12 mouse cellular contexts compared by ENCODE assay signal in genomic region chr4:118037406-118037805, GRCm38 (mm10).
DNase-seq lines count a peak whose midpoint lies in the region; ATAC-seq and TF ChIP-seq lines count a peak whose summit lies in the region.
"Had no signal": no experiment of that assay in that cellular context is flagged by ENCODE, and none has a peak within 500 bp of the region (broad histone marks: within the 10 kb centered on the region; RNA-seq: fewer than 3 reads in every experiment).

No protein-coding gene starts in this region.

- no peaks in the 10 kb centered on the region for H3K36me3 ChIP-seq in intestine, embryonic 14.5 days (ENCODE audit: control insufficient read depth, insufficient read depth, low read length)
- peaks cover 10% of the 10 kb centered on the region; the same call in 1 of the 2 replicates for H3K36me3 ChIP-seq in intestine, postnatal 0 days (ENCODE audit: control insufficient read depth, insufficient read depth)
- H3K36me3 ChIP-seq in embryonic facial prominence, embryonic 12.5 days, result no peaks in the 10 kb centered on the region
- no peaks in the 10 kb centered on the region for H3K36me3 ChIP-seq in hindbrain, postnatal 0 days (ENCODE audit: insufficient read depth, low read length)
- no peaks in the 10 kb centered on the region for H3K36me3 ChIP-seq in midbrain, postnatal 0 days (ENCODE audit: insufficient read depth, low read length)

- H3K4me1 ChIP-seq in intestine, embryonic 14.5 days (replicated peaks; ENCODE audit: control insufficient read depth, insufficient read depth, low read length), result peaks cover 13% of the 10 kb centered on the region
- no peaks in the 10 kb centered on the region for H3K4me1 ChIP-seq in intestine, postnatal 0 days (replicated peaks; ENCODE audit: control insufficient read depth, insufficient read depth, low read length)
- peaks cover 13% of the 10 kb centered on the region for H3K4me1 ChIP-seq in embryonic facial prominence, embryonic 12.5 days
- H3K4me1 ChIP-seq in hindbrain, postnatal 0 days (ENCODE audit: insufficient read depth, low read length), result 0 out of 2 replicates have a peak, but pooled peaks cover 3% of the 10 kb centered on the region
- 0 out of 2 replicates have a peak, but pooled peaks cover 3% of the 10 kb centered on the region for H3K4me1 ChIP-seq in midbrain, postnatal 0 days (ENCODE audit: insufficient read depth, low read length)

- 51% methylated on average over 5 of the region's 5 CpGs for WGBS in intestine, embryonic 14.5 days
- 69% methylated on average over 5 of the region's 5 CpGs for WGBS in intestine, postnatal 0 days
- 56% methylated on average over 5 of the region's 5 CpGs for WGBS in embryonic facial prominence, embryonic 12.5 days
- 23% methylated on average over 5 of the region's 5 CpGs for WGBS in hindbrain, postnatal 0 days
- WGBS in midbrain, postnatal 0 days, result 43% methylated on average over 5 of the region's 5 CpGs

- H3K4me3 ChIP-seq in intestine, embryonic 14.5 days (ENCODE audit: low read depth, low read length), result no peak overlapping the region
- H3K4me3 ChIP-seq in intestine, postnatal 0 days (ENCODE audit: low read depth, low read length), result no peak overlapping the region
- H3K4me3 ChIP-seq in embryonic facial prominence, embryonic 12.5 days, result no peak overlapping the region
- H3K4me3 ChIP-seq in hindbrain, postnatal 0 days (ENCODE audit: low read length), result no peak overlapping the region
- H3K4me3 ChIP-seq in midbrain, postnatal 0 days (ENCODE audit: low read depth, low read length), result no peak overlapping the region

- DNase-seq in intestine, embryonic 14.5 days (ENCODE audit: low spot score), result no peak
- DNase-seq in hindbrain, postnatal 0 days (ENCODE audit: low spot score), result no peak
- peak; percentile 32 for DNase-seq in midbrain, postnatal 0 days (ENCODE audit: low spot score)
- DNase-seq in Muller cell, postnatal 12 days (ENCODE audit: inconsistent ontology term), result no peak
- no peak for DNase-seq in lung, postnatal 36 days
- no peak for DNase-seq in thymus, postnatal 36 days
- DNase-seq: cerebellum, adult 8-10 months; gastrocnemius, postnatal 25 days; heart, postnatal 36 days; spleen, adult 18-20 months had no signal

- peak overlapping the region; percentile 36; the same call in 1 of the 2 replicates for H3K27ac ChIP-seq in intestine, embryonic 14.5 days (ENCODE audit: low read depth)
- no peak overlapping the region for H3K27ac ChIP-seq in intestine, postnatal 0 days (ENCODE audit: low read depth, low read length)
- peak overlapping the region; percentile 69; the same call in 1 of the 2 replicates for H3K27ac ChIP-seq in embryonic facial prominence, embryonic 12.5 days
- H3K27ac ChIP-seq in hindbrain, postnatal 0 days, result peak overlapping the region; percentile 26; the same call in 1 of the 2 replicates
- H3K27ac ChIP-seq in midbrain, postnatal 0 days (ENCODE audit: low read depth, low read length), result no peak overlapping the region

- no peak for TF ChIP-seq CTCF in intestine, postnatal 0 days (IDR thresholded peaks at IDR 0.05; ENCODE audit: low read depth)
- TF ChIP-seq CTCF in hindbrain, postnatal 0 days (IDR thresholded peaks at IDR 0.05; ENCODE audit: low read depth), result no peak
- TF ChIP-seq CTCF in midbrain, postnatal 0 days (IDR thresholded peaks at IDR 0.05), result no peak

- no peak overlapping the region for H3K4me2 ChIP-seq in intestine, embryonic 14.5 days (ENCODE audit: low read length)
- no peak overlapping the region for H3K4me2 ChIP-seq in intestine, postnatal 0 days (replicated peaks; ENCODE audit: low read depth)
- H3K4me2 ChIP-seq in embryonic facial prominence, embryonic 12.5 days (replicated peaks), result no peak overlapping the region
- no peak overlapping the region for H3K4me2 ChIP-seq in hindbrain, postnatal 0 days (ENCODE audit: low read depth, low read length)
- no peak overlapping the region for H3K4me2 ChIP-seq in midbrain, postnatal 0 days (ENCODE audit: low read depth, low read length, poor library complexity, severe bottlenecking)

- H3K27me3 ChIP-seq in intestine, embryonic 14.5 days (replicated peaks; ENCODE audit: control insufficient read depth, insufficient read depth, low read length), result no peaks in the 10 kb centered on the region
- H3K27me3 ChIP-seq in intestine, postnatal 0 days (replicated peaks; ENCODE audit: control insufficient read depth, insufficient read depth, low read length), result no peaks in the 10 kb centered on the region
- H3K27me3 ChIP-seq in embryonic facial prominence, embryonic 12.5 days, result no peaks in the 10 kb centered on the region
- no peaks in the 10 kb centered on the region for H3K27me3 ChIP-seq in hindbrain, postnatal 0 days (ENCODE audit: insufficient read depth, low read length)
- H3K27me3 ChIP-seq in midbrain, postnatal 0 days (ENCODE audit: insufficient read depth, low read length), result no peaks in the 10 kb centered on the region

- H3K9ac ChIP-seq in intestine, embryonic 14.5 days (ENCODE audit: low read length), result no peak overlapping the region
- H3K9ac ChIP-seq in intestine, postnatal 0 days (ENCODE audit: low read depth, low read length), result no peak overlapping the region
- no peak overlapping the region for H3K9ac ChIP-seq in embryonic facial prominence, embryonic 12.5 days
- H3K9ac ChIP-seq in hindbrain, postnatal 0 days (replicated peaks; ENCODE audit: low read length), result no peak overlapping the region
- H3K9ac ChIP-seq in midbrain, postnatal 0 days (replicated peaks; ENCODE audit: low read length, poor library complexity, severe bottlenecking), result no peak overlapping the region

- no peaks in the 10 kb centered on the region for H3K9me3 ChIP-seq in intestine, embryonic 14.5 days (ENCODE audit: control insufficient read depth, low read length)
- no peaks in the 10 kb centered on the region for H3K9me3 ChIP-seq in intestine, postnatal 0 days (ENCODE audit: control insufficient read depth)
- no peaks in the 10 kb centered on the region for H3K9me3 ChIP-seq in embryonic facial prominence, embryonic 12.5 days
- no peaks in the 10 kb centered on the region for H3K9me3 ChIP-seq in hindbrain, postnatal 0 days (ENCODE audit: low read length)
- H3K9me3 ChIP-seq in midbrain, postnatal 0 days (ENCODE audit: low read length), result no peaks in the 10 kb centered on the region

- peak; percentile 68; the same call in 1 of the 2 replicates for ATAC-seq in intestine, embryonic 14.5 days (replicated peaks; ENCODE audit: low FRiP score, low TSS enrichment, low read depth)
- no peak for ATAC-seq in intestine, postnatal 0 days
- ATAC-seq in embryonic facial prominence, embryonic 12.5 days (ENCODE audit: insufficient number of reproducible peaks, insufficient read depth, low FRiP score, low TSS enrichment), result no peak
- no peak for ATAC-seq in hindbrain, postnatal 0 days
- no peak for ATAC-seq in midbrain, postnatal 0 days (ENCODE audit: low FRiP score)

Comparison
In these comparisons a context has a peak if more than half of its experiments do, and no peak if none do; other contexts are left out.
1. H3K27ac ChIP-seq: peak in intestine, embryonic 14.5 days (single experiment), embryonic facial prominence, embryonic 12.5 days (single experiment) and hindbrain, postnatal 0 days (single experiment); none in intestine, postnatal 0 days (single experiment) and midbrain, postnatal 0 days (single experiment).